Mouse (Mus musculus) hematopoietic stem cell, adult 5-6 weeks (primary cell): ENCODE measurements at regions not wholly inside any gene's neighbourhood (a gene's known extent, or its start where the extent isn't known, plus 50 kb on each side); places are given as distances from the start of the nearest gene placed in this dataset.
A peak's percentile ranks its signal among the peaks of the same experiment; 100 is the strongest.

ENCODE experiments used
- ATAC-seq, 2 experiments: fragments of 125-278 bp in 1 of 2; replicated peaks in 1 of 2; 2 replicates each; pipeline ENCODE4 v1.8.0; 2016 to 2017; ENCODE audit warnings: inconsistent platforms in 2 of 2, mild to moderate bottlenecking in 2 of 2, moderate number of reproducible peaks in 2 of 2, low read depth in 1 of 2, moderate TSS enrichment in 1 of 2; ENCODE audit not compliant: low FRiP score in 2 of 2, poor library complexity in 2 of 2, severe bottlenecking in 2 of 2, insufficient read depth in 1 of 2, low TSS enrichment in 1 of 2

- ATAC-seq: no peak
These were observed 123.9 kb upstream of the Sgk1 start for GRCm38 (mm10) chr10:21758122-21758521.

- ATAC-seq: no peak
These were observed 119.5 kb upstream of the Sgk1 start for GRCm38 (mm10) chr10:21762516-21762915.

GRCm38 (mm10) chr10:21763017-21763964, 118.7 kb upstream of the Sgk1 start:
- ATAC-seq: no peak

GRCm38 (mm10) chr10:21764090-21764489, 117.9 kb upstream of the Sgk1 start:
- ATAC-seq: no peak

- ATAC-seq: no peak
These were observed 117.1 kb upstream of the Sgk1 start for GRCm38 (mm10) chr10:21764891-21765290.

GRCm38 (mm10) chr10:21773548-21773947, 108.4 kb upstream of the Sgk1 start:
- peak in 1 of 2 experiments; percentile 45; a peak in 2 of 4 replicates for ATAC-seq

GRCm38 (mm10) chr10:21775441-21775840, 106.5 kb upstream of the Sgk1 start:
- no peak; a peak in 1 of 4 replicates for ATAC-seq

GRCm38 (mm10) chr10:21775911-21776761, 105.8 kb upstream of the Sgk1 start:
- ATAC-seq: peak; percentile 73 to 84

GRCm38 (mm10) chr10:21776762-21777080, 105.3 kb upstream of the Sgk1 start:
- ATAC-seq: no peak

- no peak for ATAC-seq
These were observed 104.9 kb upstream of the Sgk1 start for GRCm38 (mm10) chr10:21777103-21777502.

- ATAC-seq: no peak
These were observed 98.5 kb upstream of the Sgk1 start for GRCm38 (mm10) chr10:21783478-21783877.

- ATAC-seq: no peak
These were observed 96.9 kb upstream of the Sgk1 start for GRCm38 (mm10) chr10:21785110-21785509.

GRCm38 (mm10) chr10:21785785-21786184, 96.2 kb upstream of the Sgk1 start:
- ATAC-seq: no peak

- no peak for ATAC-seq
These were observed 92.0 kb upstream of the Sgk1 start for GRCm38 (mm10) chr10:21789847-21790530.

GRCm38 (mm10) chr10:21790991-21791390, 91.0 kb upstream of the Sgk1 start:
- 0 out of 4 replicates have a peak, but pooled peaks of 1 of the 2 experiments have one; percentile 53 for ATAC-seq

GRCm38 (mm10) chr10:21792431-21792830, 89.6 kb upstream of the Sgk1 start:
- ATAC-seq: no peak

- ATAC-seq: no peak
These were observed 88.3 kb upstream of the Sgk1 start for GRCm38 (mm10) chr10:21793641-21794040.

GRCm38 (mm10) chr10:21796386-21796785, 85.6 kb upstream of the Sgk1 start:
- ATAC-seq: no peak
